Mouse (Mus musculus) thymus, adult 2 months (tissue): ENCODE measurements around the gene D430041D05Rik. TPM values are rescaled to one million over a fixed set of nuclear protein-coding genes. Genes with fewer than 3 reads are reported as not detected.

ENCODE experiments used
- DNase-seq: peaks from one replicate; pipeline ENCODE4 v3.0.0; 2021
- H3K27ac ChIP-seq: fragments of 200-500 bp; 2 replicates; pipeline ENCODE4 v1.5.1; 2012; ENCODE audit warnings: low read length, control low read depth; ENCODE audit not compliant: control insufficient read depth, insufficient read depth
- H3K27me3 ChIP-seq: fragments of 200-500 bp; 2 replicates; pipeline ENCODE4 v1.6.1; 2012; ENCODE audit warnings: mild to moderate bottlenecking, low read length, moderate library complexity, mixed read lengths; ENCODE audit not compliant: control insufficient read depth, insufficient read depth
- H3K36me3 ChIP-seq: fragments of 200-500 bp; 2 replicates; pipeline ENCODE4 v1.6.1; 2012; ENCODE audit warnings: mild to moderate bottlenecking, low read length, moderate library complexity; ENCODE audit not compliant: control insufficient read depth, insufficient read depth
- H3K4me1 ChIP-seq: fragments of 200-500 bp; replicated peaks from 2 replicates; pipeline ENCODE4 v1.6.1; 2012; ENCODE audit warnings: low read length; ENCODE audit not compliant: control insufficient read depth, insufficient read depth
- H3K4me3 ChIP-seq: fragments of 200-500 bp; 2 replicates; pipeline ENCODE4 v1.5.1; 2012; ENCODE audit warnings: mild to moderate bottlenecking, low read length, control low read depth, moderate library complexity; ENCODE audit not compliant: control insufficient read depth, insufficient read depth
- CTCF ChIP-seq: fragments of 200-500 bp; IDR thresholded peaks from 2 replicates; pipeline ENCODE4 v1.5.1; 2012; ENCODE audit warnings: mild to moderate bottlenecking, control low read depth, low read length, moderate library complexity, borderline replicate concordance; ENCODE audit not compliant: control insufficient read depth, poor library complexity, insufficient read depth; ENCODE audit errors: extremely low read depth
- POLR2A ChIP-seq: fragments of 200-500 bp; IDR thresholded peaks from 2 replicates; pipeline ENCODE4 v1.6.1; 2012; ENCODE audit warnings: mild to moderate bottlenecking, low read length, control low read depth, moderate library complexity; ENCODE audit not compliant: control insufficient read depth, poor library complexity, insufficient read depth; ENCODE audit errors: extremely low read depth
- WGBS: fragments of 180-500 bp; shearing (Covaris S2); methylation state at CpG from one replicate; pipeline ENCODE4 v1.1.7; 2018; 5-methylcytosine and 5-hydroxymethylcytosine counted together
- polyA plus RNA-seq: library from polyadenylated mRNA; depleted of rRNA; stranded (reverse); fragments of >200 nt; gene quantifications from 2 replicates; pipeline ENCODE4 v1.2.3, GENCODE M21; 2012

D430041D05Rik gene
- polyA plus RNA-seq, 1 experiment = 3.0 TPM

DNA sequence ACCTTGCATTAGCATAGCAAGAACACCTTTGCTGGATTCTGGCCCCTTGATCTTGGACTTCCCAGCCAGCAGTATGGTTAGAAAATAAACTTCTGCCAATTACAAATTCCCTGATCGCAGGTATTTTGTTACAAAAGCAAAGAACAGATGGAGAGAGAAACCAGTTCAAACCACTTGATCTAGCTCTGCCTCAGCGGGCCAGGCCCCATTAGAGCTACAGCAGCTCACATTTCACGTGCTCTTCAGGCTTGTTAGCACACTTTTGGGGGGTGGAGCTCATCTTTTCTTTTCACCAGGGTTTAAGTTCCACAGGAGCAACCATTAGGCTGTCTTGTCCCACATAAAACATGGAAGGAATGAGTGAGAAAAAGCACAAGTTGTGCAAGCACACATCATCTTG is 210.6 kb downstream of the D430041D05Rik start:
- DNase-seq = no peak
- H3K27me3 ChIP-seq = no peaks in the 10 kb centered on the region
- TF ChIP-seq CTCF (no peak), POLR2A (no peak)
- H3K36me3 ChIP-seq = no peaks in the 10 kb centered on the region
- H3K4me3 ChIP-seq = no peak overlapping the region
- WGBS = 73% methylated on average over 3 of the region's 3 CpGs
- H3K4me1 ChIP-seq = no peaks in the 10 kb centered on the region
- no peak overlapping the region for H3K27ac ChIP-seq

GRCm38 (mm10) chr2:104198186-104198585 is 212.6 kb downstream of the D430041D05Rik start:
- Histone ChIP-seq H3K4me3 (no peak overlapping the region), H3K27me3 (no peaks in the 10 kb centered on the region), H3K4me1 (no peaks in the 10 kb centered on the region), H3K27ac (no peak overlapping the region), H3K36me3 (no peaks in the 10 kb centered on the region)
- WGBS = 95% methylated on average over 6 of the region's 6 CpGs
- DNase-seq = no peak
- TF ChIP-seq CTCF (no peak), POLR2A (no peak)

GRCm38 (mm10) chr2:104197281-104197680 is 213.5 kb downstream of the D430041D05Rik start:
- Histone ChIP-seq H3K4me1 (no peaks in the 10 kb centered on the region), H3K27me3 (no peaks in the 10 kb centered on the region), H3K4me3 (no peak overlapping the region), H3K36me3 (no peaks in the 10 kb centered on the region), H3K27ac (no peak overlapping the region)
- TF ChIP-seq CTCF (no peak), POLR2A (no peak)
- DNase-seq = no peak
- 42% methylated on average over 3 of the region's 3 CpGs for WGBS

GRCm38 (mm10) chr2:104192401-104193141 is 218.2 kb downstream of the D430041D05Rik start:
- H3K27ac ChIP-seq = no peak overlapping the region
- 93% methylated on average over 18 of the region's 18 CpGs for WGBS
- no peaks in the 10 kb centered on the region for H3K36me3 ChIP-seq
- H3K27me3 ChIP-seq = no peaks in the 10 kb centered on the region
- TF ChIP-seq CTCF (no peak), POLR2A (no peak)
- no peak overlapping the region for H3K4me3 ChIP-seq
- no peak for DNase-seq
- no peaks in the 10 kb centered on the region for H3K4me1 ChIP-seq

DNA sequence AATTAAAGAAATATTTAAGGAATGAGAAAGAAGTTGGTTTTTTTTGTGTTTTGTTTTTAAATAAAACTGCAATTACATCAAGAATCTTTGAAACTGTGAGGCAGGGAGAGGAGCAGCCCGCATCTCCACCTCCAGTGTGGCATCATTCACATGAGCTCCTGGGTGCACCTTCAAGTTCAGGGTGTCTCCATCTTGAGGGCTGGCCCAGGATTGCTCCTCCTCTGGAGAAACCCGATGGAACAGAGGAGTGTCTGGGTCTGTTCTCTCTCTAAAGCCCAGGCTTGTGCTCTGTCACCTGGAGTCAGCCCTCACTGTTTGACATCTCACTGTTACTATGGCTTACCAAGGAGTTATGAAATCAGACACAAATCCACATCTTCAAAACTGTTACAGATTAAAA is 219.1 kb downstream of the D430041D05Rik start:
- TF ChIP-seq CTCF (no peak), POLR2A (no peak)
- no peak for DNase-seq
- Histone ChIP-seq H3K36me3 (no peaks in the 10 kb centered on the region), H3K27ac (no peak overlapping the region), H3K27me3 (no peaks in the 10 kb centered on the region), H3K4me1 (no peaks in the 10 kb centered on the region), H3K4me3 (no peak overlapping the region)
- 74% methylated on average over 2 of the region's 2 CpGs for WGBS

- TF ChIP-seq CTCF = no peak
- no peak for TF ChIP-seq POLR2A
- Histone ChIP-seq H3K27ac (no peak overlapping the region), H3K36me3 (no peaks in the 10 kb centered on the region), H3K27me3 (no peaks in the 10 kb centered on the region), H3K4me3 (no peak overlapping the region), H3K4me1 (no peaks in the 10 kb centered on the region)
- DNase-seq = no peak
- 90% methylated on average over 2 of the region's 2 CpGs for WGBS
Measured at GRCm38 (mm10) chr2:104188859-104189258, 222.0 kb downstream of the D430041D05Rik start.
